Mouse (Mus musculus) bone marrow macrophage, adult 2 months (primary cell): ENCODE results near the gene Ndp.

Experiments
- CTCF ChIP-seq: IDR thresholded peaks from 2 replicates; pipeline ENCODE4 v1.5.1; 2012; ENCODE audit warnings: low read depth, mild to moderate bottlenecking, low read length, moderate library complexity
- POLR2A ChIP-seq: IDR thresholded peaks from 2 replicates; pipeline ENCODE4 v1.6.1; 2012; ENCODE audit warnings: mild to moderate bottlenecking, low read depth, low read length, borderline replicate concordance

DNA sequence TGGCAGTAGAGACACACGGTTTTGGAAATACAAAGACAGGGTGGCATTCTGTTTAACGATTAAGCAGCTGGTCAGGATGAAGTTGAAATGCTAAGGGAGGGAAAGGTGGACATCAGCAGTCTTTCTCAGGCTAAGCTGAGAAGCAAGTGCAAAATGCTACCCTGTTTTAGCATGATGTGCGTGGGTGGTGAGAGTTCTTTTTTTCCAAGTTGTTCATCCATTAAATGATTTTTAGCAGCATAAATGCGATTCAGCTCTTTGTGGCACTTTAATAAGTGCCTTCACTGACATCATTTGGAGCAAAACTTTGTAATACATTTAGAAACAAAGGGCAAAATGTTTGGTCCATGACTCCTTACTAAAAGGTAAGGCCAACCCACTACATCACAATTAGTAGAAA lies 337 bp upstream of the Ndp start:
- TF ChIP-seq POLR2A (no peak), CTCF (no peak)
